Mouse (Mus musculus) midbrain, embryonic 12.5 days (tissue): Measurements from ENCODE around the gene Myl6. TPM values are rescaled to one million over a fixed set of nuclear protein-coding genes. Genes with fewer than 3 reads are reported as not detected.
A peak's percentile ranks its signal among the peaks of the same experiment; 100 is the strongest.
"Not testable (repeated sequence)": the region's sequence is repeated elsewhere in the genome, so short reads cannot be mapped to it uniquely, and the experiment has no call there.

ENCODE experiments used
- ATAC-seq: fragments of 200-750 bp; cut with Nextera tagmentation; 2 replicates; pipeline ENCODE4 v1.8.0; 2017; ENCODE audit warnings: low read depth, moderate TSS enrichment, moderate library complexity; ENCODE audit not compliant: low FRiP score
- H3K27ac ChIP-seq: fragments of 300-500 bp; sonication (generic); replicated peaks from 2 replicates; pipeline ENCODE4 v1.5.1; 2016; ENCODE audit warnings: mild to moderate bottlenecking
- H3K27me3 ChIP-seq: fragments of 300-500 bp; sonication (generic); 2 replicates; pipeline ENCODE4 v1.6.1; 2016; ENCODE audit warnings: mild to moderate bottlenecking
- H3K36me3 ChIP-seq: fragments of 300-500 bp; sonication (generic); 2 replicates; pipeline ENCODE4 v1.6.1; 2016
- H3K4me1 ChIP-seq: fragments of 300-500 bp; sonication (generic); 2 replicates; pipeline ENCODE4 v1.6.1; 2016
- H3K4me2 ChIP-seq: fragments of 300-500 bp; sonication (generic); replicated peaks from 2 replicates; pipeline ENCODE4 v1.6.1; 2016; ENCODE audit warnings: mild to moderate bottlenecking, moderate library complexity
- H3K4me3 ChIP-seq: fragments of 300-500 bp; sonication (generic); 2 replicates; pipeline ENCODE4 v1.5.1; 2016; ENCODE audit warnings: mild to moderate bottlenecking
- H3K9ac ChIP-seq: fragments of 300-500 bp; sonication (generic); replicated peaks from 2 replicates; pipeline ENCODE4 v1.6.1; 2016; ENCODE audit warnings: mild to moderate bottlenecking, moderate library complexity
- H3K9me3 ChIP-seq: fragments of 300-500 bp; sonication (generic); 2 replicates; pipeline ENCODE4 v1.6.1; 2016; ENCODE audit warnings: mild to moderate bottlenecking
- WGBS: fragments of 180-500 bp; shearing (Covaris S2); methylation state at CpG from one replicate; pipeline ENCODE4 v1.1.7; 2016; 5-methylcytosine and 5-hydroxymethylcytosine counted together
- polyA plus RNA-seq: library from polyadenylated mRNA; unstranded; fragments of >200 nt; fragmentation: Nextera tagmentation; extraction: Ambion mirVana; gene quantifications from 2 replicates; pipeline ENCODE4 v1.2.1, GENCODE M21; 2016

Myl6 gene
- polyA plus RNA-seq, 1 experiment from 2014 or later: 793 TPM

DNA sequence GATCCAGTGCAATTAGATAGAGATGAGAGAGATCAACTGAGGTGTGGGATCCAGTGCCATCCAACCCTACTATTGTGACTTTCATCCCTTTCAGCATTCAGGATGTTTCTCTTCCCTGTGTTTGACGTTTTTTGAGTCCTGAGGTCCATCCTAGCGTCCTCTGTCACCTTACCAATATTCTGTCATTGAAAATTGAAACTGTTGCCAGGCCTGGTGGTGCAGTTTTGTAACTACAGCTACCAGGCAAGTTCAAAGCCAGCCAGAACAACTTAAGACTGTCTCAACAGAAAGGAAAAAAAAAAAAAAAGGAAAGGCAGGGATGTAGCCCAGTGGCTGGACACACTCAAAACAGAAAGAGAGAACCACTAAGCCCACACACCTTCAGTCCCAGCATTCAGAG lies 1.3 kb upstream of the Myl6 start:
- Histone ChIP-seq H3K36me3 (peaks cover 19% of the 10 kb centered on the region), H3K27me3 (peaks cover 10% of the 10 kb centered on the region; the same call in 1 of the 2 replicates), H3K27ac (no peak overlapping the region), H3K4me2 (peak overlapping the region; percentile 82), H3K9me3 (no peaks in the 10 kb centered on the region), H3K4me1 (peaks cover 46% of the 10 kb centered on the region), H3K4me3 (no peak overlapping the region), H3K9ac (no peak overlapping the region)
- ATAC-seq: no peak
- WGBS: 80% methylated on average over 2 of the region's 2 CpGs

DNA sequence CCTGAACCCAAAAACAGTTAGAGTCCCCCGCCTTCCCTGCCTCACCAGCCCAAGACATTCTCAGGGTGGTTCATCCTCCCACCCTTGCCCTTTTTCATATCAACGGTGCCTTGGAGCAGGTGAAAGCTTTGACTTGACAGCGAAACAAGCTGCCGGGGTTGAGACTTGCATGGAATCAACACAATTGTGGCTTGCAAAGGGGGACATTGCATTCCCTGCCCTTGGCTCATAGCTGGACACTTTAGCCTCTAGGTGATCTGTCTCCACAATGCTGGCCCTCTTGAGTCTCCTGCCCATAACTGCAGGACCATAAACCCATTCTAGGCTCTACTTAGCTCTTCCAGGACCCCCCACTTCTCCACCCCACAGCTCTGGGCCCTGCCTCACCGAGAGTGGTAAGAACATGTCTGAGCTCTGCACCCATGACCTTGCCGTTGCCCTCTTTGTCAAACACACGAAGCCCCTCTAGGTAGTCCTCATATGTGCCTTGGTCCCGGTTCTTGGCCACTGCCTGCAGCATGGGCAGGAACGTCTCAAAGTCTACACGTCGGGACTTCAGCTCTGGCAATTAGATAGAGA lies 811 bp upstream of the Myl6 start:
- Histone ChIP-seq H3K4me2 (peak overlapping the region; percentile 82), H3K4me3 (peak overlapping the region; percentile 67), H3K9me3 (no peaks in the 10 kb centered on the region), H3K27me3 (peaks cover 10% of the 10 kb centered on the region; the same call in 1 of the 2 replicates), H3K4me1 (peaks cover 48% of the 10 kb centered on the region), H3K36me3 (peaks cover 24% of the 10 kb centered on the region), H3K27ac (peak overlapping the region; percentile 91), H3K9ac (peak overlapping the region; percentile 84; the same call in 1 of the 2 replicates)
- WGBS: 61% methylated on average over 11 of the region's 11 CpGs
- ATAC-seq: no peak

DNA sequence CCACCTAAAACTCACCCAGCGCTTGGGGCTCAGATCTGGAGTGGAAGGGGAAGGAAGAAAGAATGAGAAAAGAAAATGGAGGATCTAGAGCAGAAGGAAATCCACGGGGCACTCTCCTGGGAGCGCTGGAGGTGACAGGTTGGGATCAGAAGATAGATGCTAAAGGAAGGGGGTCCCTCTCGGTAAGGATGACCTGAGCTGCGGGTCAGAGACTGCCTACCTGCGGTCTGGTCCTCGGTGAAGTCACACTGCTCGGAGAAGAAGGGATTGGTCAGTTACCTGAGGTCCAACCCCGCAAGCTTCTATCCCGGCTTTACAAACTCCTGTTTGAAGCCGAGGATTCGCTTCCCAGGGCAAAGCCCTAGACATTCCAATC lies 638 bp downstream of the Myl6 start:
- Histone ChIP-seq H3K4me3 (peak overlapping the region; percentile 67), H3K4me1 (peaks cover 42% of the 10 kb centered on the region), H3K27me3 (peaks cover 10% of the 10 kb centered on the region; the same call in 1 of the 2 replicates), H3K4me2 (peak overlapping the region; percentile 82), H3K27ac (peak overlapping the region; percentile 91), H3K9me3 (no peaks in the 10 kb centered on the region), H3K9ac (peak overlapping the region; percentile 84), H3K36me3 (peaks cover 38% of the 10 kb centered on the region)
- WGBS: 0% methylated on average over 12 of the region's 12 CpGs
- ATAC-seq: no peak; the same call in 1 of the 2 replicates

DNA sequence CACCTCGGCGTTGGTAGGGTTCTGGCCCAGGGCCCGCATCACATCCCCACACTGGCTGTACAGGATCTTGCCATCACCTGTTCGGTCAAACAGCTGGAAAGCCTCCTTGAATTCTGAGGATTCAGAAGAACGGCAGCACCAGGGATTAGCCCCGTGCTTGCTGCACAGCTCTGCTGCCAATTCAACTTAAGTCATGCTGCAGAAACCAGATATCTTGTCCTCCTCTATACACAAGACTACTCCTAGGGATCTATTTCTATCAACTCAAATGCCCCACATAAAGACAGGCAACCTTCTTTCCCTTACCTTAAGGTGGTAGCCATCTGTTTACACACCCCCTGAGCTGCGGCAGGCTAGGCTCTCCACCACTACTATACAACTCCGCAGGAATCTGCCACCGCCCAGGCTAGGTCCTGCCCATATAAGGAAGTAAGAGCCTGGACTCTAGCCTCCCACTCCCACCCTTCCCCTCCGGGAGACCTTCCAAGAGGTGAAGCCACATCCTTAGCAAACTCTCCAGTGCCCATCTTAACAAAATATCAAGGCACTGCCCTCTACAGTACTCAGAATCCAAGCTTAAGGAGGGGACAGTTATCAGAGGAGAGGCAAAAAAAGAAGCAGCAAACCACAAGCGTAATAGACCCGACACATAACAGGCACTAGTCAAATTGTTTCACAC lies 1.2 kb downstream of the Myl6 start:
- H3K27me3 ChIP-seq: peaks cover 10% of the 10 kb centered on the region; the same call in 1 of the 2 replicates

GRCm38 (mm10) chr10:128492051-128492450 lies 1.9 kb downstream of the Myl6 start:
- peak overlapping the region; percentile 82 for H3K4me2 ChIP-seq
- H3K36me3 ChIP-seq: peaks cover 50% of the 10 kb centered on the region
- peaks cover 36% of the 10 kb centered on the region for H3K4me1 ChIP-seq
- H3K9me3 ChIP-seq, ATAC-seq, H3K27me3 ChIP-seq, H3K27ac ChIP-seq, H3K9ac ChIP-seq: not testable (repeated sequence)
- peak overlapping the region; percentile 67 for H3K4me3 ChIP-seq
- 79% methylated on average over 8 of the region's 8 CpGs for WGBS

More for the DNA sequence above, 1.2 kb downstream of the Myl6 start:
- ATAC-seq: peak; percentile 24
- 28% methylated on average over 12 of the region's 12 CpGs for WGBS
- peak overlapping the region; percentile 91 for H3K27ac ChIP-seq
- H3K4me1 ChIP-seq: peaks cover 37% of the 10 kb centered on the region
- H3K36me3 ChIP-seq: peaks cover 43% of the 10 kb centered on the region
- H3K4me2 ChIP-seq: peak overlapping the region; percentile 82
- H3K9me3 ChIP-seq: no peaks in the 10 kb centered on the region
- H3K9ac ChIP-seq: peak overlapping the region; percentile 84
- peak overlapping the region; percentile 67 for H3K4me3 ChIP-seq

DNA sequence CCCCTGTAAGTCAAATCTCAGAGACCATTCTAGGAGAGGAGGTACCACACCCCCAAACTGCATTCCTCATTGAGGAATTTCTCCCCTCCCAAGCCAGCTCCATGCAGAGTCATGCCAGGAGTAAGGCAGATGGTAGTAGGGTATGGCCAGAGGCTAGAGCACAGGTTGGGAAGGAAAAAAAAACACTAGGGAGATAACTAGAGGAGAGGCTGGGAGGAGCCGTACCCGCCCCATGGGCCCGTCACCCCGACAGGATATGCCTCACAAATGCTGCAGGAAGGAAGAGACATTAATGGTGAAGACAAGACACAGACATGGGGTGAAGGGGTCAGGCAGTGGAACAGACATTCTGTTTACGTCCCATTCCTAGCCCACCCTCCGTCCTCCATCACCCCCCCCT lies 2.5 kb downstream of the Myl6 start:
- Histone ChIP-seq H3K4me3 (peak overlapping the region; percentile 15), H3K9me3 (no peaks in the 10 kb centered on the region), H3K27me3 (peaks cover 4% of the 10 kb centered on the region; the same call in 1 of the 2 replicates), H3K9ac (no peak overlapping the region; the same call in 1 of the 2 replicates), H3K36me3 (peaks cover 54% of the 10 kb centered on the region), H3K4me2 (peak overlapping the region; percentile 82), H3K27ac (no peak overlapping the region), H3K4me1 (peaks cover 32% of the 10 kb centered on the region)
- ATAC-seq: no peak
- 85% methylated on average over 6 of the region's 6 CpGs for WGBS

DNA sequence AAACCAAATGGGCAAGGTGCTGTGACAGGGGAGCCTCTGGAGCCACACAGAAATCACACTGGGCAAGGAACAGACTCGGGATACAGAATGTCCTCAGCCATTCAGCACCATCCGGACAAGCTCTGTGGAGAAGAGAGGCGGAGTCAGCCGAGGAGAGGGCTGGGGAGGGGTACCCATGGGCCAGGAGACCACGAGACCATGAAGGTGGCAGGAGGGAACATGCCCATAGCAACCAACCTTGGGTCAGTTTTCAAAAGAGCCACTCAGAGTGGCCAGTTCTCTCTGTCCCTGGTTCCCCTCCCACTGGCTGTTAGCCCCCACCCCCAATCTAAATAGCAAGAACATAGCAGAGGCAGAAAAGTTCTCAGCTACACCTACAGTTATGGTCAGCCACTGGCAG lies 3.0 kb downstream of the Myl6 start:
- Histone ChIP-seq H3K27ac (no peak overlapping the region), H3K9ac (no peak overlapping the region; the same call in 1 of the 2 replicates), H3K4me2 (no peak overlapping the region), H3K27me3 (no peaks in the 10 kb centered on the region), H3K9me3 (no peaks in the 10 kb centered on the region), H3K4me1 (peaks cover 32% of the 10 kb centered on the region), H3K4me3 (peak overlapping the region; percentile 15; the same call in 1 of the 2 replicates), H3K36me3 (peaks cover 60% of the 10 kb centered on the region)
- WGBS: 54% methylated on average over 5 of the region's 5 CpGs
- no peak for ATAC-seq

GRCm38 (mm10) chr10:128490232-128490631 lies 3.7 kb downstream of the Myl6 start:
- Histone ChIP-seq H3K4me2 (no peak overlapping the region), H3K9ac (no peak overlapping the region), H3K4me3 (no peak overlapping the region), H3K9me3 (no peaks in the 10 kb centered on the region), H3K4me1 (peaks cover 31% of the 10 kb centered on the region), H3K27ac (no peak overlapping the region), H3K36me3 (peaks cover 67% of the 10 kb centered on the region), H3K27me3 (no peaks in the 10 kb centered on the region)
- WGBS: 82% methylated on average over 5 of the region's 5 CpGs
- ATAC-seq: no peak

GRCm38 (mm10) chr10:128489785-128490184 lies 4.2 kb downstream of the Myl6 start:
- Histone ChIP-seq H3K9ac (no peak overlapping the region), H3K36me3 (peaks cover 70% of the 10 kb centered on the region), H3K27me3 (no peaks in the 10 kb centered on the region), H3K4me1 (peaks cover 27% of the 10 kb centered on the region), H3K4me3 (no peak overlapping the region), H3K9me3 (no peaks in the 10 kb centered on the region), H3K27ac (no peak overlapping the region), H3K4me2 (no peak overlapping the region)
- ATAC-seq: no peak
- 55% methylated on average over 4 of the region's 4 CpGs for WGBS

GRCm38 (mm10) chr10:128489380-128489779 lies 4.6 kb downstream of the Myl6 start:
- Histone ChIP-seq H3K36me3 (peaks cover 74% of the 10 kb centered on the region), H3K27me3 (no peaks in the 10 kb centered on the region), H3K4me3 (no peak overlapping the region), H3K9me3 (no peaks in the 10 kb centered on the region), H3K4me1 (peaks cover 23% of the 10 kb centered on the region), H3K4me2 (no peak overlapping the region), H3K27ac (no peak overlapping the region), H3K9ac (no peak overlapping the region)
- 77% methylated on average over 5 of the region's 5 CpGs for WGBS
- no peak for ATAC-seq

DNA sequence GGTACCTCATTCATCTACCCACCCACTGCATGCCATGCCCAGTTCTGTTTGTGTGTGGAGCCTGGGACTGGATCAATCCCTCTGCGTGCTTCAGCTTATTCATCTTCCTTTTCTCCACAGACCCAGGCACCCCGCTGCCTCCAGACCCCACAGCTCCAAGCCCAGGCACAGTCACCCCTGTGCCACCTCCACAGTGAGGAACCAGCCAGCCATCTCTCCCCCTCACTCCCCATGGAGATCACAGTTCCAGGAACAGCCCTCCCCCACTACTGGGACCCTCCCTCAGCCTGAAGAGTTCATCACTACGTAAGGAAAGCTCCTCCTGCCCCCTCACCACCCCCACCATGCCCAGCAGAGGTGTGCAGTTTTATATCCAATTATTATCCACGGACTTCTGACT lies 5.2 kb downstream of the Myl6 start:
- no peak overlapping the region for H3K27ac ChIP-seq
- H3K36me3 ChIP-seq: peaks cover 80% of the 10 kb centered on the region
- H3K4me1 ChIP-seq: peaks cover 21% of the 10 kb centered on the region
- H3K4me3 ChIP-seq: no peak overlapping the region
- no peak for ATAC-seq
- 93% methylated on average over 4 of the region's 4 CpGs for whole genome bisulfite sequencing
- H3K27me3 ChIP-seq: no peaks in the 10 kb centered on the region
- no peak overlapping the region for H3K9ac ChIP-seq
- H3K4me2 ChIP-seq: no peak overlapping the region
- H3K9me3 ChIP-seq: no peaks in the 10 kb centered on the region

- Histone ChIP-seq H3K27me3 (no peaks in the 10 kb centered on the region), H3K27ac (no peak overlapping the region), H3K9me3 (no peaks in the 10 kb centered on the region), H3K4me1 (peaks cover 21% of the 10 kb centered on the region), H3K4me2 (no peak overlapping the region), H3K36me3 (peaks cover 87% of the 10 kb centered on the region), H3K9ac (no peak overlapping the region), H3K4me3 (no peak overlapping the region)
- 95% methylated on average over 22 of the region's 22 CpGs for WGBS
- ATAC-seq: no peak
Measured at GRCm38 (mm10) chr10:128487861-128488712, 5.9 kb downstream of the Myl6 start.
